Mouse (Mus musculus): ENCODE results near the gene Adam22.
"Not testable (repeated sequence)": the region's sequence is repeated elsewhere in the genome, so short reads cannot be mapped to it uniquely, and the experiment has no call there.

Gene Adam22

GRCm38 (mm10) chr5:8326671-8327070 is 41.3 kb downstream of the Adam22 start:
- DNase-seq (ENCODE audit: low read depth, low spot score): no peak

GRCm38 (mm10) chr5:8312324-8312723 is 55.6 kb downstream of the Adam22 start:
- no peak for DNase-seq (ENCODE audit: low read depth, low spot score)

GRCm38 (mm10) chr5:8310907-8311306 is 57.1 kb downstream of the Adam22 start:
- DNase-seq (ENCODE audit: low read depth, low spot score): no peak

GRCm38 (mm10) chr5:8297719-8298419 is 70.1 kb downstream of the Adam22 start:
- DNase-seq (ENCODE audit: low read depth, low spot score): no peak

- DNase-seq (ENCODE audit: low read depth, low spot score): no peak
Observed at GRCm38 (mm10) chr5:8293287-8293686, 74.7 kb downstream of the Adam22 start.

GRCm38 (mm10) chr5:8291496-8291895 is 76.5 kb downstream of the Adam22 start:
- DNase-seq (ENCODE audit: low read depth, low spot score): no peak

GRCm38 (mm10) chr5:8289678-8290614 is 78.0 kb downstream of the Adam22 start:
- no peak for DNase-seq (ENCODE audit: low read depth, low spot score)

- DNase-seq (ENCODE audit: low read depth, low spot score): no peak
Observed at GRCm38 (mm10) chr5:8284123-8284522, 83.8 kb downstream of the Adam22 start.

- no peak for DNase-seq (ENCODE audit: low read depth, low spot score)
Observed at GRCm38 (mm10) chr5:8276141-8276540, 91.8 kb downstream of the Adam22 start.

GRCm38 (mm10) chr5:8257366-8257765 is 110.6 kb downstream of the Adam22 start:
- DNase-seq (ENCODE audit: low read depth, low spot score): no peak

GRCm38 (mm10) chr5:8256487-8256886 is 111.5 kb downstream of the Adam22 start:
- DNase-seq (ENCODE audit: low read depth, low spot score): no peak

GRCm38 (mm10) chr5:8244696-8245095 is 123.3 kb downstream of the Adam22 start:
- no peak for DNase-seq (ENCODE audit: low read depth, low spot score)

- no peak for DNase-seq (ENCODE audit: low read depth, low spot score)
Observed at GRCm38 (mm10) chr5:8243064-8243615, 124.8 kb downstream of the Adam22 start.

- no peak for DNase-seq (ENCODE audit: low read depth, low spot score)
Observed at GRCm38 (mm10) chr5:8242660-8243059, 125.3 kb downstream of the Adam22 start.

GRCm38 (mm10) chr5:8227073-8227472 is 140.9 kb downstream of the Adam22 start:
- DNase-seq (ENCODE audit: low read depth, low spot score): no peak

- DNase-seq (ENCODE audit: low read depth, low spot score): no peak
Observed at GRCm38 (mm10) chr5:8224321-8224705, 143.6 kb downstream of the Adam22 start.

- DNase-seq (ENCODE audit: low read depth, low spot score): no peak
Observed at GRCm38 (mm10) chr5:8223597-8224320, 144.2 kb downstream of the Adam22 start.

GRCm38 (mm10) chr5:8221630-8222029 is 146.3 kb downstream of the Adam22 start:
- DNase-seq (ENCODE audit: low read depth, low spot score): no peak

- DNase-seq (ENCODE audit: low read depth, low spot score): no peak
Observed at GRCm38 (mm10) chr5:8215841-8216240, 152.1 kb downstream of the Adam22 start.

GRCm38 (mm10) chr5:8184992-8185391 is 183.0 kb downstream of the Adam22 start:
- not testable (repeated sequence) for DNase-seq (ENCODE audit: low read depth, low spot score)

- no peak for DNase-seq (ENCODE audit: low read depth, low spot score)
Observed at GRCm38 (mm10) chr5:8180646-8181045, 187.3 kb downstream of the Adam22 start.

GRCm38 (mm10) chr5:8178111-8178510 is 189.8 kb downstream of the Adam22 start:
- DNase-seq (ENCODE audit: low read depth, low spot score): no peak
